Mouse (Mus musculus): Measurements from ENCODE around the gene Ly86.

- TF ChIP-seq CTCF (IDR thresholded peaks at IDR 0.05; ENCODE audit: insufficient read depth, low read length): no peak
- TF ChIP-seq POLR2A (IDR thresholded peaks at IDR 0.05; ENCODE audit: borderline replicate concordance, extremely low read depth, low read depth, low read length): no peak
These were observed 53.8 kb downstream of the Ly86 start for GRCm38 (mm10) chr13:37398791-37399190.
